Mouse (Mus musculus) adrenal gland, postnatal 14 days (tissue): ENCODE results near the gene Glb1l. TPM values are rescaled to one million over a fixed set of nuclear protein-coding genes. Genes with fewer than 3 reads are reported as not detected.

ENCODE experiments used
- microRNA-seq, 2 experiments: library from miRNA; unstranded; fragments of <30 nt; microRNA quantifications; one replicate each; pipeline ENCODE4 v1.2.0; 2021
- total RNA-seq: library from RNA; stranded (reverse); gene quantifications from 2 replicates; pipeline ENCODE4 v1.2.3, GENCODE M21; 2021

The Glb1l gene
- total RNA-seq, 1 experiment from 2014 or later, result 18.0 TPM

Small RNA genes within 50 kb of the gene (microRNA-seq; reads per million reads assigned to microRNA genes)
- gene Gm27943, result 0 reads per million in 2 experiments

Other genes starting within 250 kb of the Glb1l start
- gene Nhej1, start 85.6 kb downstream of the Glb1l start, total RNA-seq, result 4.3 and 5.9 TPM in 2 replicates
- 0.71 TPM in 1 of 2 replicates, not detected in the other for gene Slc23a3, start 76.9 kb downstream of the Glb1l start, total RNA-seq
- 35.0 and 47.1 TPM in 2 replicates for gene Cnppd1, start 68.1 kb downstream of the Glb1l start, total RNA-seq
- 74.1 and 78.4 TPM in 2 replicates for gene Retreg2, start 68.0 kb downstream of the Glb1l start, total RNA-seq
- 26.3 and 33.5 TPM in 2 replicates for gene Zfand2b, start 42.2 kb downstream of the Glb1l start, total RNA-seq
- 37.0 and 44.5 TPM in 2 replicates for gene Abcb6, start 30.4 kb downstream of the Glb1l start, total RNA-seq
- gene Ankzf1, start 18.7 kb downstream of the Glb1l start, total RNA-seq, result 14.4 and 19.8 TPM in 2 replicates
- 36.0 and 36.4 TPM in 2 replicates for gene Atg9a, start 18.6 kb downstream of the Glb1l start, total RNA-seq
- gene Stk16, start within 50 bp of the Glb1l start, total RNA-seq, result 95.6 and 104 TPM in 2 replicates
- 42.9 and 53.1 TPM in 2 replicates for gene Tuba4a, start 9.1 kb upstream of the Glb1l start, total RNA-seq
- gene A630095N17Rik, start 21.3 kb upstream of the Glb1l start, total RNA-seq, result not detected in 2 replicates
- 49.3 and 66.8 TPM in 2 replicates for gene Dnajb2, start 25.6 kb upstream of the Glb1l start, total RNA-seq
- gene Ptprn, start 53.7 kb upstream of the Glb1l start, total RNA-seq, result 46.5 and 57.2 TPM in 2 replicates
- gene Resp18, start 67.6 kb upstream of the Glb1l start, total RNA-seq, result 119 and 126 TPM in 2 replicates
- gene Dnpep, start 107.2 kb upstream of the Glb1l start, total RNA-seq, result 92.5 and 101 TPM in 2 replicates
- 19.8 and 26.9 TPM in 2 replicates for gene Des, start 149.5 kb upstream of the Glb1l start, total RNA-seq
- gene Speg, start 164.5 kb upstream of the Glb1l start, total RNA-seq, result 11.0 and 18.3 TPM in 2 replicates
- gene Gmppa, start 225.1 kb upstream of the Glb1l start, total RNA-seq, result 58.8 and 74.2 TPM in 2 replicates
- 3.8 and 4.2 TPM in 2 replicates for gene Asic4, start 239.6 kb upstream of the Glb1l start, total RNA-seq